Mouse (Mus musculus): ENCODE measurements around the gene Tmem181a. TPM values are rescaled to one million over a fixed set of nuclear protein-coding genes. Genes with fewer than 3 reads are reported as not detected.
A peak's percentile ranks its signal among the peaks of the same experiment; 100 is the strongest.
"Not testable (repeated sequence)": the region's sequence is repeated elsewhere in the genome, so short reads cannot be mapped to it uniquely, and the experiment has no call there.

Tmem181a gene
- total RNA-seq, 2 experiments from 2014 or later, result 58.9 to 59.5 TPM

- not testable (repeated sequence) for DNase-seq (ENCODE audit: low spot score in 2 of 2)
These were observed 48.2 kb downstream of the Tmem181a start for GRCm38 (mm10) chr17:6304891-6305290.

- DNase-seq (ENCODE audit: low spot score in 2 of 2), result not testable (repeated sequence)
These were observed 49.1 kb downstream of the Tmem181a start for GRCm38 (mm10) chr17:6305656-6306270.

- not testable (repeated sequence) for DNase-seq (ENCODE audit: low spot score in 2 of 2)
These were observed 49.8 kb downstream of the Tmem181a start for GRCm38 (mm10) chr17:6306503-6306902.

GRCm38 (mm10) chr17:6311716-6312115 lies 55.1 kb downstream of the Tmem181a start:
- not testable (repeated sequence) for DNase-seq (ENCODE audit: low spot score in 2 of 2)

- DNase-seq (ENCODE audit: low spot score in 2 of 2), result not testable (repeated sequence)
These were observed 56.1 kb downstream of the Tmem181a start for GRCm38 (mm10) chr17:6312755-6313154.

- DNase-seq (ENCODE audit: low spot score in 2 of 2), result not testable (repeated sequence)
These were observed 57.8 kb downstream of the Tmem181a start for GRCm38 (mm10) chr17:6314493-6314892.

- not testable (repeated sequence) for DNase-seq (ENCODE audit: low spot score in 2 of 2)
These were observed 59.0 kb downstream of the Tmem181a start for GRCm38 (mm10) chr17:6315706-6316105.

- DNase-seq (ENCODE audit: low spot score in 2 of 2), result peak; percentile 57 to 71
These were observed 59.9 kb downstream of the Tmem181a start for GRCm38 (mm10) chr17:6316379-6317126.

- DNase-seq (ENCODE audit: low spot score in 2 of 2), result peak; percentile 88 to 93
These were observed 60.8 kb downstream of the Tmem181a start, which contains the start of gene Dynlt1a for GRCm38 (mm10) chr17:6317339-6317985. Gene Dynlt1a (minus strand): TSS chr17:6317500.

- DNase-seq (ENCODE audit: low spot score in 2 of 2), result not testable (repeated sequence)
These were observed 64.6 kb downstream of the Tmem181a start for GRCm38 (mm10) chr17:6321081-6321777.

- not testable (repeated sequence) for DNase-seq (ENCODE audit: low spot score in 2 of 2)
These were observed 65.1 kb downstream of the Tmem181a start for GRCm38 (mm10) chr17:6321778-6322101.

GRCm38 (mm10) chr17:6325021-6325420 lies 68.4 kb downstream of the Tmem181a start:
- DNase-seq (ENCODE audit: low spot score in 2 of 2), result not testable (repeated sequence)

GRCm38 (mm10) chr17:6325543-6325942 lies 68.9 kb downstream of the Tmem181a start:
- not testable (repeated sequence) for DNase-seq (ENCODE audit: low spot score in 2 of 2)

- not testable (repeated sequence) for DNase-seq (ENCODE audit: low spot score in 2 of 2)
These were observed 70.9 kb downstream of the Tmem181a start for GRCm38 (mm10) chr17:6327554-6327953.

GRCm38 (mm10) chr17:6328997-6329396 lies 72.3 kb downstream of the Tmem181a start:
- DNase-seq (ENCODE audit: low spot score in 2 of 2), result not testable (repeated sequence)

- DNase-seq (ENCODE audit: low spot score in 2 of 2), result not testable (repeated sequence)
These were observed 86.1 kb downstream of the Tmem181a start for GRCm38 (mm10) chr17:6342606-6343294.

- DNase-seq (ENCODE audit: low spot score in 2 of 2), result not testable (repeated sequence)
These were observed 98.6 kb downstream of the Tmem181a start for GRCm38 (mm10) chr17:6355256-6355655.
